Mouse (Mus musculus): ENCODE measurements around the gene Tgm2. TPM values are rescaled to one million over a fixed set of nuclear protein-coding genes. Genes with fewer than 3 reads are reported as not detected.

Tgm2 gene
- polyA plus RNA-seq, 1 experiment from 2014 or later, result 1.7 TPM

DNA sequence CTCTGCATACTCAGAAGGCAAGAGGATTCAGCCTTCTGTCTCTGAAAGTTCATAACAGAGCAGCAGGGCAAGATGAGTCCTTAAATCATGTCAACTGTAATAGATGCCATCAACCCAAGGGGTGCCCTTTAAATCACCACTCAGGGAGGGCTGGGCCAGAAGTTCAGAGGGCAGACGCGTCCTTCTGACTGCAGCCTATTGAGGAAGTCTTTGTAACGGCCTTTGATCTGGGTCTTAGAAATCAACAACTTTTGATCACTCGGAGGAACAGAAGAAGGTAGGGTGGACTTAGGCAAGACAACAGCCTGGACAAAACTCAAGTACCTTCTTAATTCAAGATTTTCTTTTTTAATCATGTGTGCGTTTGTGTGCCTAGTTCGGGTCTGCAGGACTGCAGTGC, 41.3 kb downstream of the Tgm2 start:
- no peak overlapping the region for H3K4me3 ChIP-seq (ENCODE audit: low read depth, low read length)
- H3K36me3 ChIP-seq (ENCODE audit: control insufficient read depth, insufficient read depth, low read length), result no peaks in the 10 kb centered on the region
- no peak for ATAC-seq (ENCODE audit: low read depth)
- no peak overlapping the region for H3K4me2 ChIP-seq (ENCODE audit: low read depth, low read length)
- no peaks in the 10 kb centered on the region for H3K9me3 ChIP-seq (ENCODE audit: control insufficient read depth, low read length)
- WGBS, result 55% methylated on average over 6 of the region's 6 CpGs
- H3K27me3 ChIP-seq (ENCODE audit: control insufficient read depth, insufficient read depth, low read length), result no peaks in the 10 kb centered on the region
- no peaks in the 10 kb centered on the region for H3K4me1 ChIP-seq (ENCODE audit: control insufficient read depth, insufficient read depth, low read length)
- no peak overlapping the region for H3K9ac ChIP-seq (replicated peaks; ENCODE audit: low read depth, low read length)
- no peak overlapping the region for H3K27ac ChIP-seq (ENCODE audit: low read depth, low read length)

- Histone ChIP-seq H3K9me3 (ENCODE audit: control insufficient read depth, low read length) (no peaks in the 10 kb centered on the region), H3K4me3 (ENCODE audit: low read depth, low read length) (no peak overlapping the region), H3K36me3 (ENCODE audit: control insufficient read depth, insufficient read depth, low read length) (no peaks in the 10 kb centered on the region), H3K4me1 (ENCODE audit: control insufficient read depth, insufficient read depth, low read length) (no peaks in the 10 kb centered on the region), H3K9ac (replicated peaks; ENCODE audit: low read depth, low read length) (no peak overlapping the region), H3K4me2 (ENCODE audit: low read depth, low read length) (no peak overlapping the region), H3K27ac (ENCODE audit: low read depth, low read length) (no peak overlapping the region), H3K27me3 (ENCODE audit: control insufficient read depth, insufficient read depth, low read length) (no peaks in the 10 kb centered on the region)
- WGBS, result 78% methylated on average over 5 of the region's 5 CpGs
- no peak for ATAC-seq (ENCODE audit: low read depth)
These were observed 44.5 kb downstream of the Tgm2 start for GRCm38 (mm10) chr2:158101768-158102167.

GRCm38 (mm10) chr2:158099537-158099936, 46.7 kb downstream of the Tgm2 start:
- H3K9ac ChIP-seq (replicated peaks; ENCODE audit: low read depth, low read length), result no peak overlapping the region
- no peak overlapping the region for H3K4me2 ChIP-seq (ENCODE audit: low read depth, low read length)
- no peaks in the 10 kb centered on the region for H3K4me1 ChIP-seq (ENCODE audit: control insufficient read depth, insufficient read depth, low read length)
- no peak overlapping the region for H3K27ac ChIP-seq (ENCODE audit: low read depth, low read length)
- no peaks in the 10 kb centered on the region for H3K27me3 ChIP-seq (ENCODE audit: control insufficient read depth, insufficient read depth, low read length)
- ATAC-seq (ENCODE audit: low read depth), result no peak
- no peaks in the 10 kb centered on the region for H3K36me3 ChIP-seq (ENCODE audit: control insufficient read depth, insufficient read depth, low read length)
- no peak overlapping the region for H3K4me3 ChIP-seq (ENCODE audit: low read depth, low read length)
- 82% methylated on average over 3 of the region's 3 CpGs for WGBS
- no peaks in the 10 kb centered on the region for H3K9me3 ChIP-seq (ENCODE audit: control insufficient read depth, low read length)

- WGBS, result 89% methylated on average over 5 of the region's 5 CpGs
- H3K9me3 ChIP-seq (ENCODE audit: control insufficient read depth, low read length), result no peaks in the 10 kb centered on the region
- H3K9ac ChIP-seq (replicated peaks; ENCODE audit: low read depth, low read length), result no peak overlapping the region
- H3K4me2 ChIP-seq (ENCODE audit: low read depth, low read length), result no peak overlapping the region
- H3K27me3 ChIP-seq (ENCODE audit: control insufficient read depth, insufficient read depth, low read length), result no peaks in the 10 kb centered on the region
- no peaks in the 10 kb centered on the region for H3K36me3 ChIP-seq (ENCODE audit: control insufficient read depth, insufficient read depth, low read length)
- H3K27ac ChIP-seq (ENCODE audit: low read depth, low read length), result no peak overlapping the region
- no peak for ATAC-seq (ENCODE audit: low read depth)
- no peak overlapping the region for H3K4me3 ChIP-seq (ENCODE audit: low read depth, low read length)
- H3K4me1 ChIP-seq (ENCODE audit: control insufficient read depth, insufficient read depth, low read length), result no peaks in the 10 kb centered on the region
These were observed 47.5 kb downstream of the Tgm2 start for GRCm38 (mm10) chr2:158098730-158099129.

DNA sequence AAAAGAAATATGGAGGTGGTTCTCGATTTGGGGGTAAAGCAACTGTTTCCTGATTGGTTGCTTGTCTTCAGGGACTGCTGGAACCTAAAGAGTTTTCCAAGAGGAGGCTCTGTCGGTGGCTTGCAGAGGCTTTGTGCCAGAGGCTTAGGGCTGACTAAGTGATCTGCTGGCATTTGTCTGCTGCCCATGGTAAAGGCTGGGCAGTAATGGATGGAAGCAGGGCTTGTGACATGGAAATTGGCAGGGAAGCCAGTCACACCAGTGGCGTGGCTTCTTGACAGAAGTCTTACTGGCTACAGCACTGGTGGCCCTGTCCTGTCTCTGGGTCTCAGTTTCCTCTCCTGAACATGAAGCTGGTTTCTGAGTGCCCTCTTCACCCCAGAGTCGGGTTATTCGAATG, 49.2 kb downstream of the Tgm2 start:
- H3K9me3 ChIP-seq (ENCODE audit: control insufficient read depth, low read length), result no peaks in the 10 kb centered on the region
- H3K36me3 ChIP-seq (ENCODE audit: control insufficient read depth, insufficient read depth, low read length), result no peaks in the 10 kb centered on the region
- H3K9ac ChIP-seq (replicated peaks; ENCODE audit: low read depth, low read length), result no peak overlapping the region
- no peaks in the 10 kb centered on the region for H3K27me3 ChIP-seq (ENCODE audit: control insufficient read depth, insufficient read depth, low read length)
- WGBS, result 83% methylated on average over 5 of the region's 5 CpGs
- no peak for ATAC-seq (ENCODE audit: low read depth)
- H3K4me2 ChIP-seq (ENCODE audit: low read depth, low read length), result no peak overlapping the region
- no peaks in the 10 kb centered on the region for H3K4me1 ChIP-seq (ENCODE audit: control insufficient read depth, insufficient read depth, low read length)
- H3K27ac ChIP-seq (ENCODE audit: low read depth, low read length), result no peak overlapping the region
- no peak overlapping the region for H3K4me3 ChIP-seq (ENCODE audit: low read depth, low read length)

- Histone ChIP-seq H3K27ac (ENCODE audit: low read depth, low read length) (no peak overlapping the region), H3K36me3 (ENCODE audit: control insufficient read depth, insufficient read depth, low read length) (no peaks in the 10 kb centered on the region), H3K4me1 (ENCODE audit: control insufficient read depth, insufficient read depth, low read length) (no peaks in the 10 kb centered on the region), H3K4me3 (ENCODE audit: low read depth, low read length) (no peak overlapping the region), H3K9me3 (ENCODE audit: control insufficient read depth, low read length) (no peaks in the 10 kb centered on the region), H3K9ac (replicated peaks; ENCODE audit: low read depth, low read length) (no peak overlapping the region), H3K4me2 (ENCODE audit: low read depth, low read length) (no peak overlapping the region), H3K27me3 (ENCODE audit: control insufficient read depth, insufficient read depth, low read length) (no peaks in the 10 kb centered on the region)
- WGBS, result 84% methylated on average over 5 of the region's 5 CpGs
- ATAC-seq (ENCODE audit: low read depth), result no peak
These were observed 51.4 kb downstream of the Tgm2 start for GRCm38 (mm10) chr2:158094846-158095245.

DNA sequence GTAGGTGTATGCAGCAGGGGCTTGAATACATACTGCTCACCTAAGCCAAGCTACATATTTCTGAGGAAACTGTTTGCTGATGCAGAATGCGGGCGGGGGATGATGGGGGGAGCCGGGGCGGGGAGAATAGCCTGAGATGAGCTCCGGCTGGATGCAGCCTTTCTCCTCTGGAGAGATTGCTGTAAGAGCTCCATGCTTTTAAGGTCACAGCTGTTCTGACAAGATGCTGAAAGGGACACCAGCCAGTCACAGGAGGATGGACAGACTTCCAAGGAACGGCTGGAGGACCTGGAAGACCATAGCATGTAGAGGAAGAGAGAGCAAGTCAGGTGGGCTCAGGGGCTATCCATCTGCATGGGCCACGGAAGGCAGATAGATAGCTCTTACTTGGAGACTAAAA, 51.9 kb downstream of the Tgm2 start:
- 84% methylated on average over 7 of the region's 7 CpGs for WGBS
- H3K4me3 ChIP-seq (ENCODE audit: low read depth, low read length), result no peak overlapping the region
- H3K27ac ChIP-seq (ENCODE audit: low read depth, low read length), result no peak overlapping the region

DNA sequence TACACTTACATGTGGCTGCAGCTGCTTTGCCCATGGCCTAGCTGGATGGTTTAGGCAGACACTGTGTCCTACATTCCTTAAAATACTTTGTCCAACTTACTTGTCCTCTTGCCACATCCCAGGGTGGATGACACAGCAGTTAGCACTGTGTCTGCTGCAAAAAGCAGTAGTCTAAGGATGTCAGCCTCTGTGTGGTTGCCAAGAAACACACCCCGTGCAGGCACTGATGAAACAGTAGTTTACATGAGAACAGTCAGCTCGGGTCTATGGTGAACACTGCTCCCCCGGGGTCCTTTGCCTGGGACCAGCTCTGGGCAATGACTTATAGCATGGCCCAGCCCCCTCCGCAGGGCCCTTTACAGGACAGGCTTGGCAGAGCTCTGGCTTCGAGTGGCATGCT, 52.9 kb downstream of the Tgm2 start:
- Histone ChIP-seq H3K9ac (replicated peaks; ENCODE audit: low read depth, low read length) (no peak overlapping the region), H3K27ac (ENCODE audit: low read depth, low read length) (no peak overlapping the region), H3K4me1 (ENCODE audit: control insufficient read depth, insufficient read depth, low read length) (no peaks in the 10 kb centered on the region), H3K27me3 (ENCODE audit: control insufficient read depth, insufficient read depth, low read length) (no peaks in the 10 kb centered on the region), H3K4me2 (ENCODE audit: low read depth, low read length) (no peak overlapping the region), H3K36me3 (ENCODE audit: control insufficient read depth, insufficient read depth, low read length) (no peaks in the 10 kb centered on the region), H3K9me3 (ENCODE audit: control insufficient read depth, low read length) (no peaks in the 10 kb centered on the region), H3K4me3 (ENCODE audit: low read depth, low read length) (no peak overlapping the region)
- WGBS, result 29% methylated on average over 5 of the region's 5 CpGs
- peak; percentile 78; the same call in 1 of the 2 replicates for ATAC-seq (ENCODE audit: low read depth)

More for the DNA sequence above, 51.9 kb downstream of the Tgm2 start:
- Histone ChIP-seq H3K4me1 (ENCODE audit: control insufficient read depth, insufficient read depth, low read length) (no peaks in the 10 kb centered on the region), H3K27me3 (ENCODE audit: control insufficient read depth, insufficient read depth, low read length) (no peaks in the 10 kb centered on the region), H3K9ac (replicated peaks; ENCODE audit: low read depth, low read length) (no peak overlapping the region), H3K36me3 (ENCODE audit: control insufficient read depth, insufficient read depth, low read length) (no peaks in the 10 kb centered on the region), H3K9me3 (ENCODE audit: control insufficient read depth, low read length) (no peaks in the 10 kb centered on the region), H3K4me2 (ENCODE audit: low read depth, low read length) (no peak overlapping the region)
- no peak for ATAC-seq (ENCODE audit: low read depth)

DNA sequence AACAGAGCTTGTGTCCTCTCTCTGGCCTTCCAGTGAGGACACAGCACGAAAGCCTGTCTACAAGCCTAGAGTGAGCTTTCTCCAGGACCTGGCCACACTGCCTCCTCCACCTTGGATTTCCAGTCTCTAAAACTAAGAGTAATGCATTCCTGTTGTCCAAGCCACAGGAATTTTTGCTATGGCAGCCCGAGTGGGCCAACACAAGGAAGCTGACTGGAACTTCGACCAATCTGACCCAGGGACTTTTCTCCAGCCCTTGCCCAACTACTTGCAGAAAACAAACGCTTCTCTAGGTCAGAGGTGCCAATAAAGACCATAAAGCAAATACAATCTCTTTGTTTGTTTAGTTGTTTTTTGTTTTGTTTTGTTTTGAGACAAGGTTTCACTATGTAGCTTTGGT, 56.1 kb downstream of the Tgm2 start:
- Histone ChIP-seq H3K4me3 (ENCODE audit: low read depth, low read length) (no peak overlapping the region), H3K9ac (replicated peaks; ENCODE audit: low read depth, low read length) (no peak overlapping the region), H3K9me3 (ENCODE audit: control insufficient read depth, low read length) (no peaks in the 10 kb centered on the region), H3K27ac (ENCODE audit: low read depth, low read length) (no peak overlapping the region), H3K27me3 (ENCODE audit: control insufficient read depth, insufficient read depth, low read length) (no peaks in the 10 kb centered on the region), H3K4me1 (ENCODE audit: control insufficient read depth, insufficient read depth, low read length) (no peaks in the 10 kb centered on the region), H3K4me2 (ENCODE audit: low read depth, low read length) (no peak overlapping the region), H3K36me3 (ENCODE audit: control insufficient read depth, insufficient read depth, low read length) (no peaks in the 10 kb centered on the region)
- no peak for ATAC-seq (ENCODE audit: low read depth)
- WGBS, result 87% methylated on average over 4 of the region's 4 CpGs

GRCm38 (mm10) chr2:158084486-158084885, 61.8 kb downstream of the Tgm2 start:
- Histone ChIP-seq H3K4me3 (ENCODE audit: low read depth, low read length) (no peak overlapping the region), H3K27ac (ENCODE audit: low read depth, low read length) (no peak overlapping the region), H3K4me2 (ENCODE audit: low read depth, low read length) (no peak overlapping the region), H3K9me3 (ENCODE audit: control insufficient read depth, low read length) (no peaks in the 10 kb centered on the region), H3K4me1 (ENCODE audit: control insufficient read depth, insufficient read depth, low read length) (no peaks in the 10 kb centered on the region), H3K9ac (replicated peaks; ENCODE audit: low read depth, low read length) (no peak overlapping the region), H3K36me3 (ENCODE audit: control insufficient read depth, insufficient read depth, low read length) (no peaks in the 10 kb centered on the region), H3K27me3 (ENCODE audit: control insufficient read depth, insufficient read depth, low read length) (no peaks in the 10 kb centered on the region)
- WGBS, result 50% methylated on average over 8 of the region's 8 CpGs
- ATAC-seq (ENCODE audit: low read depth), result no peak

All from neural tube, embryonic 14.5 days (tissue).